Mouse (Mus musculus) kidney, adult 8-10 months (tissue): ENCODE measurements around the gene Ccdc40.
"Not testable (repeated sequence)": the region's sequence is repeated elsewhere in the genome, so short reads cannot be mapped to it uniquely, and the experiment has no call there.

Experiments
- DNase-seq, 2 experiments: peaks; one replicate each; pipeline ENCODE4 v3.0.0; 2022

The Ccdc40 gene

DNA sequence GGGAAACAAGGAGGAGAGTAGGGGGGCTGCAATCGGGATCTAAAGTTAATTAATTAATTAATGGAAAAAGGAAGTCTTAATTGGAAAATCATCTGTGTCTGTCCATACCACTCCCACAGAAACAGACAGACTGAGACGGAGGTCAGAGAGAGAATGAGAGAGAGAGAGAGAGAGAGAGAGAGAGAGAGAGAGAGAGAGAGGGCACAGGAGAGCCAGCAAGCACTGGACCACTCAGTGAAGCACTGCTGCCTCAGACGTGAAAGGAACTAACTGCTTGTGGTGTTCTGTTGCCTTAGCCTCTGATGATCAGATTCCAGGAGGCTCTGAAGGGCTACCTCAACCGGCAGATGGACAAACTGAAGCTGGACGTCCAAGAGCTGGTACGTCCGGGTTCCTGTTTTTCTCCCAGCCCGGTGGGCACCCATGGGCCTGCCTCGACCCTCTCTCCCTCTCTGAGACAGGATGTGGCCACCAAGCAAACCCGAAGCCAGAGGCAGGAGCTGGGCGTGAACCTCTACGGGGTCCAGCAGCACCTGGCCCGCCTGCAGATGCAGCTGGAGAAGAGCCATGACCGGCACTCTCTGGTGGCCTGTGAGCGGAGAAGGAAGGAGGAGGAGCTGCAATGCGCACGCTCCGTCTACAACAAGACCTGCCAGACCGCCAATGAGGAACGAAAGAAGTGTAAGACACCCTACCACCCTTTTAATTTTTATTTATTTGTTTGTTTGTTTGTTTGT, 9.4 kb downstream of the Ccdc40 start:
- no peak for DNase-seq

DNA sequence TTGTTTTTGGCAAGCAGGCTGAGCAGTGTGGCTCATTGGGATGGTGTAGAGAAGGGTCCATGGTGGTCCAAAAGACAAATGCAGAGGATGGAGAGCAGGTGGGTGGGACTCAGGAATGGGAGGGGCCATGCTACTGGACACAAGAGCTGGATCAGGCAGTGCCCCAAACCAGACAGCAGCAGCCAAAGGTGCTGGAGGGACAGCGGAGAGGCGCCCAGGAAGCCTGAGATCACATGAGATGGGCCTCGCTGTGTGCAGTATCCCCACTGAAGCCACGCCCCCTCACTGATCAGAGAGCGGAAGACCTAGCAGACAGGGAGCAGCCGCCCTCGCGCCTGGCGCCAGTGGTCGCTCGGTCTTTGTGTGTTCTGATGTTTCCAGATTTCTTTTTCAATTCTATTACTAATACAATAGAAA, 9.9 kb downstream of the Ccdc40 start:
- peak; percentile 48 to 58 for DNase-seq

DNA sequence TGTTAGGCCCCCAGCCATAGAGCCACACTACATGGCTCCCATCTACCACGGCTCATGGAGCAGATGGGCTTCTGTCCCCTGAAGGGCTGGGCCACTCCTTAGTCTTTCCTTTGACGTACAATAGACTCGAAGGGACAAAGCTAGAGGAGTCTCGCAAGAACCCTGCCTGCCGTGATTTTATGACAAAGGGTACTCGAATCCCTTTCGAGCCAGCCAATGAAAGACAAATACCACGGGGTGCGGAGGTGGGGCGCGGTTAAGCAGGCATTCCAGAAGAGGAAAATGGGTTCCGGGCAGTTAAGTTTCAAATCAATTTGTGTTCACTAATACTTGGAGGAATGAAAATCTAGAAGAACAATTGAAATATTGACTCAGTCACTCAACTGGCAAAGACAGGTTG, 11.1 kb downstream of the Ccdc40 start:
- DNase-seq = no peak

DNA sequence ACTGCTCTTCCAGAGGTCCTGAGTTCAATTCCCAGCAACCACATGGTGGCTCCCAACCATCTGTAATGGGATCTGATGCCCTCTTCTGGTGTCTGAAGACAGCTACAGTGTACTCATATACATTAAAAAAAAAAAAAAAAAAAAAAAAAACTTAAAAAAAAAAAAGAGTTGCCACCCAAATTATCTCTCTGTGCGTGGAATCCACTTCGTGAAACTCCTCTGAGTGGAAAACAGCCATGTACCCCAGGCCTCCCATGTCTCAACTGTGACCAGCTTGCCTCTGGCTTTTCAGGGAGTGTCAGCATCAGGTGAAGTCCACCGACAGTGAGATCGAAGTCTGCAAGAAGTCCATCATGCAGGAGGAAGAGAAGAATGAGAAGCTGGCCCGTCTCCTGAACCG, 17.2 kb downstream of the Ccdc40 start:
- not testable (repeated sequence) for DNase-seq

DNA sequence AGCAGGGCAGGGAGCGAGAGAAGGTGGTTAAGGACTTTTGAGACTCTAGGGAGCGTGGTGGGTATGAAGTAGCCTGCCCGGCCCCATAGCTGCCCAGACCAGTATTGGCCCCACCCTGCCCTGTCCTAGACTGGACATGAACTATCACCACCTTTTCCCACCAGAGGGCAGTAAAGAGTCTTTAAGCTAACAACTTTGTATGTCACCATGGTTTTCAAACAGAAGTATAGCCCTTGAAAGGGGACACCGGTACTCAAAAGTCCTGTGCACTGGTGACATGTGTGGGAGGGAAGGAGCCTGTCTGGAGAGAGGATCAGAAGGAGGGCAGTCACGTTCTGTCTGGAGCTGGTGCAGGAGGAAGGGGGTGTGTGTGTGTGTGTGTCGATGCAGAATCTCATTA, 20.6 kb downstream of the Ccdc40 start:
- peak; percentile 60 to 68 for DNase-seq

DNA sequence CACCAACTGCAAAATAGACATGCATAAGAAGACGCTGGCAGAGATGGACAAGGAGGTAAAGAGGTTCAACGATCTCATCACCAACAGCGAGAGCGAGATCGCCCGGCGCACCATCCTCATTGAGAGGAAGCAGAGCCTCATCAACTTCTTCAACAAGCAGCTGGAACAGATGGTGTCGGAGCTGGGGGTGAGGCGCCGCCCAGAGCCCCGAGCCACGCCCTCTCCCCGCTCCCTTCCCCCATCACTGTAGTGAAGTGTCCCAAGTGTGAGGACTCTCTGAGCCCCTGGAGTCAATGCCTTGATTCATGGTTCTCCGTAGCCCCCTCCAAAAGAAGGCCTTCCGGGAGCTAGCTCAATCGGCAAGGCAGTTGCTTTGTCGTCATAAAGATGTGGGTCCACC, 22.6 kb downstream of the Ccdc40 start:
- DNase-seq = no peak

DNA sequence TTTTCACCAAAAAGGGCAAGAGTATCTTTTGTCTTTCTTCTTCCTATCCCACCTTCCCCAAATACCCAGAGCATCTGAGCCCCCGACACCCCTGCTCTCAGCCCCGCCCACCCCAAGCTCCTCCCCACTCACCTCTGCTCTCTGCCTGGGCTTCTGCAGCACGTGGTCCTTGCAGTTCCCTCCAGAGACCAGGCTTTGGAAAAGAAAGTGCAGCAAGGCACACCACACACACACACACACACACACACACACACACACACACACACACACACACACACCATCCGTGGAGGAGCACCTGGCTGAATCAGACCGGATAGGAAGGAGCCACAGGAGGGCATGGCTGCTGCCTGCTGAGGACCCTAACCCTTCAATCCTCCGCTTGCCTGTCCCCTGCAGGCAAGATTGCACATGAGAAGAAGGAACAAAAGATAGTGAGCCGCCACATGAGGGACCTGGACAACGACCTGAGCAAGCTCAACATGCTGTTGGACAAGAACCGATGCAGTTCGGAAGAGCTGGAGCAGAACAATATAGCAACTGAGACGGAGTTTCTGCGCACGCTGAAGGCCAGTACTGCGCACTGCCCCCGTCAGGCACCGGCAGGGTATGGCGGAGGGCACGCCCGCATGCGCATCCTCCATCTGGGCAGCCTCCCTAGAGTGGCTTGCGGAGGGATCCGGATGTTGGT, 24.6 kb downstream of the Ccdc40 start:
- no peak for DNase-seq

DNA sequence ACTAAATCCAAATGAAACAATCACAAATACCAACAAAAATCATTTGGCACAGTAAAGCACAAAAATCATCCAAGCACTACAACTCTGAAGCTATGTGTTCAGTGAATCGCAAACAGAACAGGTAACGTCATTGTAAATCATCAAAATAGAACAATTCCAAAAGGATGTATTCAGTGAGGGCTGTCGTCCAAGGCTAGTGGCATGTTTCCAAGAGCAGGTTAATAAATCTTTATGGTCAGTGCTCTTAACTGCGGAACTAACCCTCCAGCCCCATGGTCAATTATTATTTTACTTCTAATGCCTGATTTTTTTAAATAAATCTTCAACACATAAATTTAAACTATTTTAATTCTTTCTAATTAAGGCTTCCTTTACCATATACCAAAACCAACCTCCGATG, 28.2 kb downstream of the Ccdc40 start:
- peak; percentile 34 to 40 for DNase-seq

DNA sequence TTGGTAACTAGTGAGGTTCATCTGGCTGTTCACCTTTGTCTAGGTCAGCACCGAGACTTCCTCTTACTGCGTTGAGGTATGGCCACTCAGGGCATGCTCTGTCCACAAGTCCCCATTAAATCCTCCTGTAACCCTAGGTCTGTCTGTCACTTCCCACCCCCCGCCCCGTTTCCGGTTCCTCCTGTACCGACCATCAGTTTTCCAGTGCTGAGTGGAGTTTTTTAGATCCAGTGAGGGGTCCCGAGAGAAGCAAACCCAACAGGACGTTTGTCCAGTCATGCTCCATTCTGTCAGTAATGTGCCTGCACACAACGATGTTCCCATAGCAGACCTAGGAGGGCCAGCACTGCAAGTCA, 29.8 kb downstream of the Ccdc40 start:
- no peak for DNase-seq

DNA sequence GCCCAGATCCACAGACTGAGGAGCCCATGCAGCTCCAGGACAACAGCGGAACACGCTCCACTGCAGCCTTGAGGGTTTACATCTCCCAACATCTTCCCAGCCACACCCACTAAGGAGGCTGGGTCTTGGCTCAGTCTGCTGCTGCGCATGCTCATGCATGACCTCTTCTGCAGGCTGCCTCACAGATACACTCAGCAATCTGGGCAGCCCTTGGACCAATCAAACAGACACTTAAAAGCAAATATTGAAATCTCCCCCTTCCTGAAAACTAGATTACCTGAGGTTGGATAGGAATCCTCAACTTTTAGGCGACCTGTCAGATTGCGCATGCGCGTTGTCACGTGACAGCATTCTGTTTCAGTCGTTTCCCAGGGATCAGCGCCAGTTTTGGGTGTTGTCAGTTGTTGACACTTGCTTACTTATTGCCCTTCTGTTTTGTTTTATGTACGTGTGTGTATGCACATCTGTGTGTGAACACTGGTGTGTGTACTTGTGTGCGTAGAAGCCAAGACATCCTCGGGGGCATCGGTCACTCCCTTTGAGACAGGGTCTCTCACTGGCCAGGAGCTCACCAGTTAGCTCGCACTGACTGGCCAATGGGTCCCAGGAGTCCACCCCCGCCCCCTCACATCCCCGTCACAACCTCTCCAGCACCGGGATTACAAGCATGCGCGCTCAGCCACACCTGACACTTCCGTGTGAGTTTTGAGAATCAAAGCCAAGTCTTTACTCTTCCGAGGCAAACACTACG, 30.4 kb downstream of the Ccdc40 start:
- DNase-seq = peak; percentile 65 to 76

DNA sequence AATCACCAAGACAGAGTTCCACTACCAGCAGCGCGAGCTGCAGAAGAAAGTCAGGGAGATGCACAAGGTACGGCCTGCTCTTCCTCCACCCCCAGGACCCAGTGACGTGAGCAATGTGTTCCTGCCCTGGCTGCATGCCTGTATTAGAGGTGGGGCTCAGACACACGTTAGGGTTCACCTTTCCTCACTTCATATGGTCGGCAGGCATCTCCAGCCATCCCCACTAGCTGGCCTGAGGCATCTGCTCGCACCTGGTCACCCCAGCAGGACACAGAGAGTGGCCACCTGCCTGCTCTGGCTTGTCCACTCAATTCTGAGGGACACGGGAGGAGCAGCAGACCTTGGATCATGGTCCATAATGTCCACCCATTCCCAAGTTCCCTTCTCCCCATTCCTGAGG, 31.6 kb downstream of the Ccdc40 start:
- DNase-seq = no peak

DNA sequence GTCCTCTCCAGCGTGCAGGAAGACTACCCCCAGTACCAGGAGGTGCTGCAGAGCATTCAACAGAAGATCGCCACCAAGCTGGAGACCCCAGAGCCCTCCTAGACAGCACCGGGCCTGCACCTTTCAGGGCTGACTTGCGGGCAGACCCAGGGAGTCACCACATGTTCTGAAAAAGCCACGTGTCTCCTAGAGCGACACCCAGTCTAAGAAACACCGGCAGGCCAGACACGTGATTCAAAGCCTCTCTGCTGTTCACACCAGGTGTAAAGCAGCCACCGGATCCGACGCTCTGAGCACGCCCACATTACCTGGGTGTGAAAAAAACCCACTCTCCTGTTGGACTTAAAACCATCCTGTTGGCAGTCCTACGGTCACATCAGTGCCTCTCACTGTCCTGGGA, 36.0 kb downstream of the Ccdc40 start:
- no peak for DNase-seq

DNA sequence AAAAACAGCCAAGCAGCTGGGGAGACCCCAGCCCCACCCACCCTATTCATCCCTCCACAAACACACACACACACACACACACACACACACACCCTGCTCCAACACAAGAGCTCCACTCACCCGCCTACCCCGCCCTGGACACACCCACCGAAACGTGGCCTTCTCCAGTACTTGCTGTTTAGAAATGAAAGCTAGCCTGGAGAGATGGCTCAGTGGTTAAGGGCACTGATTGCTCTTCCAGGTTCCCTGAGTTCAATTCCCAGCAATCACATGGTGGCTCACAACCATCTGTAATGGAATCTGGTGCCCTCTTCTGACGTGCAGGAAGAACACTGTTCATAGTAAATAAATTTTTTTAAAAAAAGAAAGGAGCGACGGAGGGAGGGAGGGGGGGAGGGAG, 37.4 kb downstream of the Ccdc40 start:
- DNase-seq = no peak

DNA sequence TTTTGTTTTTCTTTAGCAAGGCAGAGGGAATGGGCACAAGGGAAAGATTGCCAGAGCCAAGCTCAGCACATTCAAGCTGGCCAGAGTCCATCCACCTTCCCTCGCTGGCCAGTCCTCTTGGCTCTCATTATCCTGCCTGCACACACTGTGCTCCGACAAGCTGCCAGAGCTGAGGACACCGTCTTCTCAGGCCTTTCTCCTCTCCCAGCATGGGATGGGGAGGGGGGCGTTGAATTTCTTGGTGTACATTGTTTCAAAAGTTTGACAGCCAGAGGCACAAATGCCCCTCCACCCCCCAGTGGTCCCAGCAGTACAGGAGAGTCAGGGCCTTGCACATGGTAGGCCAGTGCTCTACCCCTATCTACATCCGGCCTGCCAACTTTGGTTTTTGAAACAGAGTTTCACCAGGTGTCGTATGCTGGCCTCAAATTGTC, 38.9 kb downstream of the Ccdc40 start:
- DNase-seq = peak; percentile 75 to 80

DNA sequence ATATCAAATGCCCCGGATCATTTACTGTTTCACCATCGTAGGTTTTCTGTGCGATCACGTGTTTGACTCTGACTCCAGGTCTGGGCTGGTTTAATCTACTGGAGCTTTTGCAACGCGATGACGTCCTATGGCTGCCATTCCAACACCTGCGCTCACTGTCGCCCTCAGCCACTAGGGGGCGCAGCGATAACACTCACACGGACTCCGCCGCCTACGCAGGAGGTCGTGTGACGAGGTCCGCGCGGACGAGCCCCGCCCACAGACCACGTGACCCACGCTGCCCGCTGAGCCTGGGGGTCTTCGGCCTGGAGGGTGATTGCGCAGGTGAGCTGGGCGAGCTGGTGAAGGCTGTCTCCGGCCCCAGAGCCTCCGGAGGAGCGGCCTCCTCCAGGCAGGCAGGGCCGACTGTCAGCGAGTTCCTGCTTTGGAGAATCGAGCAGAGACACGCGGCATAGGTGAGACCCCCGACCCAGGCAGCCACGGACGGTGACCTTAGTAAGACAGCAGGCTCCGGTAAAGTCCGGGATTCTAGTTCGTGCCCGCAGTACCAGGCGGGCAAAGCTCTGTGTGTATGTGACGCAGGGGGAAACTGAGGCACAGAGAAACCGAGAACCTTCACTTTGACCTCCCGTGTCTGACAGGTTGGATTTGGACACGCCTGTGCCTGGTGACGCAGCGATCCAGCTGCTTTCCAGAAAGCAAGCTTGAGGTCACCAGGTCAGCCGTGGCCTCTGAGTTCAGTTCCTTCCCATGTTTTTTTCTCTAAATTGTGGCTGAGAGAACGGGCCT, 39.6 kb downstream of the Ccdc40 start, which contains the start of gene Gaa:
TSS of gene Gaa (plus strand) at position 120 of the 789 bp plus-strand sequence.
- DNase-seq = peak; percentile 92 to 95

DNA sequence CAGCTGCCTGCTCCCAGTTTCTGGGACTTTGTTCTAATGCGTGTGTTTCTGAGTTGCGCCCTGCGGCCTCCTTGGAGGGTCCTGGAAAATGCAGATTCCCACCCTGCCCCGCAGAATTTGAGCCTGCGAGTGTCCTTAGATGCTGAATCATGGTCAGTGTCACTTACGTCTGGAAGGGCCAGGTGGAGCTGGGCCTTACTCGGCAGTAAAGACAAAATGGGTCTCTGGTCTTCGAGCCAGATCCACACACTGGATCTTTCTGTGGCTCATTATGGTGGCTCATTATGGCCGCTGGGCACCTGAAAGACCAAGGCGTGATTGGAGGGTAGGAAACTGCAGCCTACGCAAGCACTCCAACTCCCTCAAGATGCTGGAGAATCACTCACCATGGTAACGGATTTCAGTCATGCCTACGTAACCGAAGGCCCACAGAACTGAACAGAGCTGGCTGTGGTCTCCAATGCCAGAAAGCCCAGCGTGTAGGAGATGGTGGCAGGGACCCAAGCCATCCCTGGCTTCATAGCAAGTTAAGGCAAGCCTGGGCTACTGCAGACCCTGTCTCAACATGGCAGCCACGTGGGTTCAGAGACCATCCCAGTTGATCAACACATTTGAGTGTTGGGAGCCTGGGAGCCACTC, 40.3 kb downstream of the Ccdc40 start:
- no peak for DNase-seq

DNA sequence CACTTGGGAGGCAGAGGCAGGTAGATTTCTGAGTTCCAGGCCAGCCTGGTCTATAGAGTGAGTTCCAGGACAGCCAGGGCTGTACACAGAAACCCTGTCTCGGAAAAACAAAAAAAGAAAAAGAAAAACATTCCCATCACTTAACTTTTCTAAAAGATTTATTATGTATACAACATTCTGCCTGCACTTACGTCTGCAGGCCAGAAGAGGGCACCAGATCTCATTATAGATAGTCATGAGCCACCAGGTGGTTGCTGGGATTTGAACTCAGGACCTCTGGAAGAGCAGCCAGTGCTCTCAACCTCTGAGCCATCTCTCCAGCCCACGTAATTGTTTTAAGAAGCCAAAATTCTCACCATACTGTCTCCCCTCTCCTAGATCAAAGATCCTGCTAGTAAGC, 44.1 kb downstream of the Ccdc40 start:
- not testable (repeated sequence) for DNase-seq

DNA sequence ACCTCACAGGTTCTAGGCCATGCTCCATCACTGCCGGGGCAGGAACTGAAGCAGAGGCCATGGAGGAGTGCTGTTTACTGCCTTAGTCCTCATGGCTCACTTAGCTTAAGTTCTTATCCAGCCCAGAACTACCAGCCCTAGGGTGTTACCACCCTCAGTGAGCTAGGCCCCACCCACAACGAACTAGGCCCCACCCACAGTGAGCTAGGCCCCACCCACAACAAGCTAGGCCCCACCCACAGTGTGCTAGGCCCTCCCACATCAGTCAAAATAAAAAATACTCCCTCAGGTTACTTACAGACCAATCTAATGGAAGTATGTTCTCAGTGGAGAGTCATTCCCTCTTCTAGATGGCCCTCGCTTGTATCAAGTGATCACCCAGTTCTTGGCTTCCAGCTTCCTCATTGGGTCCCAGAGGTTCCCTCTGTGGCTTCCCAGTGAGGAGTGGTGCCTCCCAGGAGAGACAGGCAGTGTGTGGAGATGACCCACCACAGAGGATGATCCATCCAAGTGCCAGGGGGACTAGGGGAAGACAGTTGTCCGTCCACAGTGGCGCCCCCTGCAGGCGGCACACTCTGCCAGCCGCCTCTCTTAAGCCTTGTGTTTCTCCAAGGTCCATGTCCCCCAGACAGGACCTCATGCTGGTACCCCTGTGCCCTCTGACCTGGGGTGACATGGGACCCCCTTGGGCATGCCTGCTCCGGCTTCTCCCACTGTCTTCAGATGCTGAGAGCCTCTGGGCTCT, 45.0 kb downstream of the Ccdc40 start:
- DNase-seq = no peak

DNA sequence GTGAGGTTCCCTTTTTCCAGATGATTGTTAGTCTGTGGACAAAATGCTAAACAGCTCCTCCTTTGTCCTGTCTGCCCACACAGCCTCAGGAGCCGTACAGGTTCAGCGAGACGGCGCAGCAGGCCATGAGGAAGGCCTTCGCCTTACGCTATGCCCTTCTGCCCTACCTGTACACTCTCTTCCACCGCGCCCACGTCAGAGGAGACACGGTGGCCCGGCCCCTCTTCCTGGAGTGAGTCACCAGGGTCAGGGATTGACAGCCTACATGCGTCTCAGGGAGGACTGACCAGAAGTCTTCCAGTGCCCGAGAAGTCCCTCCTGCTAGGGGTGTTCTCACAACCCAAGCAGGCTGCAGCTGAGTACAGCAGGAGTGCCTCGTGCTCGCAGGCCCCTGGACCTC, 52.7 kb downstream of the Ccdc40 start:
- DNase-seq = no peak

DNA sequence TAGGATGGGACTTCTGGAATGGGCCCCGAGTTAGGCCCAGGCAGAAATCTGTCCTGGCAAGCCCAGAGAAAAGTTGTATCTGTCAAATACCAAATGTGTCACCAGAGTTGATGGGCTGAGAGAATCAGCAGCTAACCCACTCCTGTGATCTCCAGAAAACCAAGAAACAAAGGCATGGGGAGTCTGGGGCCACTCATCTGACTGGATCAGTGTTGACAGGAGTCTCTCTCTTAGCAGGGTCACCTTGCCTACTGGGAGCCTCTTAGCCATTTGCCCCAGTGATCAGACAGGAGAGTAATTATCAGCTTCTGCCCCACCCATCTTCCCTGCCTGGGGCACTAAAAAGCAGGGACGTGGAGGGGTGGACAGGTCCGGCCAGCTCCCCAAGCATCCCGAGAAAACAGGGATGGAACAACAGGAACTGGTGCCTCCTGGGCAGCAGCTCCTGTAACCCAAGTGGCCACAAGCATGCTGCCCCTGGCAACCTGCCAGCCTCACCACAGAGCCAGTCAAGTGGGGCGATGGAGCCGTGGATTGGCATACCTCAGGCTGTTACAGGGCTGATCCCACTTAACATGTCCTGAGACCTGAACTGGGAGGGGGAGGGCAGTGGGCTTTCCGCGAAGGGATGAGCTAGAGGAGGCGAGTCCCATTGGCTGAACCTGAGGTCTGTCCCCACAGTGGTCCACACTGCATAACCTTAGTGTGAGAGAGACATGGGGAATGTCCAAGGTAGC, 57.6 kb downstream of the Ccdc40 start:
- DNase-seq = peak in 1 of 2 experiments; percentile 41
